Mouse (Mus musculus): ENCODE measurements around the gene Plcl2. TPM values are rescaled to one million over a fixed set of nuclear protein-coding genes. Genes with fewer than 3 reads are reported as not detected.
"Not testable (repeated sequence)": the region's sequence is repeated elsewhere in the genome, so short reads cannot be mapped to it uniquely, and the experiment has no call there.

The Plcl2 gene
- polyA plus RNA-seq, 1 experiment from 2014 or later, result 9.3 TPM

DNA sequence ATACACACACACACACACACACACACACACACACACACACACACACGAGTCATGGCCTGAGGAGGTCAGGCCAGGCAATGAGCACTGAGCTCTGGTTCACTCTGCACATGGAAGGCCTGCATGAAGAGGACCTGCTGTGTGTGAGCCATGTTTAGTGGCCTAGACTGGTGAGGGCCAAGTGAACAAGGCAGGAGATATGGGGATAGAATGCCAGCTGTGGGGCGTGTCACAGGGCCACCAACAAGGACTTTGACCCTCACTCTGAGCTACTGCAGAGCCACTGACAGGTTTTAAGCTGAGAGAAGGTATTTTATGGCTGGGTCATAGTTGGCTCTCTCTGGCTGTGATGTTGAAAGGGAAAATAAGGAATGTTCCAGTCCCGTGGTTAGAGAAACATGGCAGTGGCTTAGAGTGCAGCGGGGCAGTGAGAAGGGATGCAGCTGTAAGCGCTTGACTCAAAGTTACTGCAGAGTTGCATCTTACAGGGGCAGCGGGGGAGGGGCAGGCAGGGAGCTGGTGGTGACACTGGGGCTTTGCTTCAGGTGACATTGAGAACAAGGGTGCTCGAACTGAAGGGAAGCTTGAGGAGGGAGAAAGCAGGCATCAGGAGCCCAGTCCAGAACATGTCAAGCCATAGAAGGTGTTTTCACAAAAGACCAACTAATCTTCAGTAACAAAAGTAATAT is 175.9 kb downstream of the Plcl2 start:
- Histone ChIP-seq H3K27me3 (replicated peaks) (no peaks in the 10 kb centered on the region), H3K27ac (replicated peaks) (no peak overlapping the region), H3K4me1 (no peaks in the 10 kb centered on the region), H3K36me3 (peaks cover 14% of the 10 kb centered on the region), H3K9ac (replicated peaks) (no peak overlapping the region), H3K4me3 (replicated peaks) (no peak overlapping the region), H3K4me2 (no peak overlapping the region), H3K9me3 (replicated peaks) (no peaks in the 10 kb centered on the region)
- 78% methylated on average over 7 of the region's 7 CpGs for WGBS
- ATAC-seq (ENCODE audit: low FRiP score), result no peak

DNA sequence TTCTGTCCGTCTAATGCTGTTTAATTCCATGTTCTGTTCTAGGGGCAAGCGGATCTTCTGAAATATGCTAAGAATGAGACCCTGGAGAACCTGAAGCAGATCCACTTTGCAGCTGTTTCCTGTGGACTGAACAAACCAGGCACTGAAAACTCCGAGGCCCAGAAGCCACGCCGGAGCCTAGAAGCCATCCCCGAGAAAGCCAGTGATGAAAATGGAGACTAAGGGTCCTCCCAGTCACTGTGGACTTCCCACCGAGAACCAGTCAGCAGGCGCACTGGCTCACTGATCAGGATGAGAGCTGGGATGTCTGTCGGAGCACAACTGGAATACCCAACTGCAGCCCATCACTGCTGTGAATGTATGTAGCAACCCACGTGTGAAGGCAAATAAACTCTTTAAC is 178.5 kb downstream of the Plcl2 start:
- Histone ChIP-seq H3K27ac (replicated peaks) (no peak overlapping the region), H3K4me2 (no peak overlapping the region), H3K9ac (replicated peaks) (no peak overlapping the region), H3K9me3 (replicated peaks) (no peaks in the 10 kb centered on the region), H3K27me3 (replicated peaks) (no peaks in the 10 kb centered on the region), H3K36me3 (peaks cover 14% of the 10 kb centered on the region), H3K4me1 (no peaks in the 10 kb centered on the region), H3K4me3 (replicated peaks) (no peak overlapping the region)
- ATAC-seq (ENCODE audit: low FRiP score), result no peak
- WGBS, result 89% methylated on average over 10 of the region's 10 CpGs

DNA sequence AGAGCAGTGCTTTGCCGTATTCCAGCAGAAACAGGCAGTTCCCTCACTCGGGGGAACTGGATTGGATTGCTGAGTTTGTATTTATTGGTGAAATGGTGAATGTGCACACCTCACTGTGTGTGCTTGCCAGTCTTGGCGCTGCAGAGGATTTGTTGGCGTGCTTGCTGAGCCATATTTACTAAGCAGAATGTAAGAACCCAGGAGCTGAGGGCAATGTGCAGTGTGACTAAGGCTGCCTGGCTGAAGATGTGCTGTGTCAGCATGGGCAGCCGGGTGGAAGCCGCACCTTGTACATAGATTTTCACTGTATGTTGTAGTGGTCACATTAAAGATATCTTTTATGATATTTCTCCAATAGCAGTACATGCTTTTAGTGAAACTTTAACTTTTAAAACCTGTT is 178.9 kb downstream of the Plcl2 start:
- Histone ChIP-seq H3K4me2 (no peak overlapping the region), H3K36me3 (peaks cover 14% of the 10 kb centered on the region), H3K4me3 (replicated peaks) (no peak overlapping the region), H3K27me3 (replicated peaks) (no peaks in the 10 kb centered on the region), H3K27ac (replicated peaks) (no peak overlapping the region), H3K9ac (replicated peaks) (no peak overlapping the region), H3K9me3 (replicated peaks) (no peaks in the 10 kb centered on the region), H3K4me1 (no peaks in the 10 kb centered on the region)
- ATAC-seq (ENCODE audit: low FRiP score), result no peak
- WGBS, result 82% methylated on average over 6 of the region's 6 CpGs

DNA sequence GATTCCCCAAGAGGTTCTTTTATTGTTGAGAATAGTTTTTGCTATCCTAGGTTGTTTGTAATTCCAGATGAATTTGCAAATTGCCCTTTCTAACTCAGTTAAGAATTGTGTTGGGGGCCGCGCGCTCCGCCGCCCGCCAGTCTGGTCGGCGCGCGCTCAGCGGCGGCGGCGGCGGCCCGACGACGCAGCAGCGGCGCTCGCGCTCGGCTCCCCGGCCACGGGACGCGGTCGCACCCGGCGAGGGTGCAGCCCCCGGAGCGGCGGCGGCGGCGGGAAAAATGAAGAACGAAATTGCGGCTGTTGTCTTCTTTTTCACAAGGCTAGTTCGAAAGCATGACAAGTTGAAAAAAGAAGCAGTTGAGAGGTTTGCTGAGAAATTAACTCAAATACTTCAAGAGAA is 189.2 kb downstream of the Plcl2 start:
- peak; percentile 69; the same call in 1 of the 2 replicates for ATAC-seq (ENCODE audit: low FRiP score)
- H3K27ac ChIP-seq (replicated peaks); H3K36me3 ChIP-seq; H3K9me3 ChIP-seq (replicated peaks); H3K27me3 ChIP-seq (replicated peaks); H3K4me1 ChIP-seq; H3K9ac ChIP-seq (replicated peaks): not testable (repeated sequence)
- 3% methylated on average over 39 of the region's 39 CpGs for WGBS
- Histone ChIP-seq H3K4me3 (replicated peaks) (peak overlapping the region; percentile 28), H3K4me2 (peak overlapping the region; percentile 54)

DNA sequence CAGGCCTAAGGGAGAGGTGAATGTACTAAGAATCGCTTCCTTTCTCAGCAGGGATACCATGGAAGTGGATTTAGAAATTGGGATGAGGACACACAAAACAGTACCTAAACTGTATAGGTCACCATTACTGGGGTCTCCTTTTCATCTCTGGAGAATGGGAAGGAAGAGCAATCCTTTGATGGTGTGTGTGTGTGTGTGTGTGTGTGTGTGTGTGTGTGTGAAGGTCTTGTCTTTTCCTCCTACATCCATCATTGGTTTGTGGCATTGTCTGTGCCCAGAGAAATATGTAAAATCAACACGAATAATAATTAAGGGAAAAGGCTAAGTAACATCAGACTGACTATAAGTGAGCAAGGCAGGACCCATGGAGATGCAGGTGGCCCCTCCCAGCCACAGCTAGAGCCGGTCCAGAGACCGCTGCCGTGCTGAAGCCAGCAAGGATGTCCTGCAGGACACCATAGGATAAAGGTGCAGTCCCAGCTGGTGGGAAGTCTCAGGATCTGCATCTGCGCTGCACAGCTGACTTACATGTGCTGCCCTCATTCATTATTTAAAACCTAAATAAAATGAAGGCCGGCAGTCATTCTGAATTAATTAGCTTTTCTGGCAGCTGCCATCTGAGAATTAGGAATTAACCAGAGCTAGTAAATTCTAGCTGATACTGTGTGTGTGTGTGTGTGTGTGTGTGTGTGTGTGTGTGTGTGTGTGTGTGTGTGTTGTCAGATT is 201.5 kb downstream of the Plcl2 start:
- no peak overlapping the region for H3K4me2 ChIP-seq
- no peak overlapping the region for H3K4me3 ChIP-seq (replicated peaks)
- no peaks in the 10 kb centered on the region for H3K27me3 ChIP-seq (replicated peaks)
- ATAC-seq (ENCODE audit: low FRiP score), result peak; percentile 41; the same call in 1 of the 2 replicates
- no peaks in the 10 kb centered on the region for H3K9me3 ChIP-seq (replicated peaks)
- H3K27ac ChIP-seq (replicated peaks), result no peak overlapping the region
- peaks cover 3% of the 10 kb centered on the region for H3K4me1 ChIP-seq
- 40% methylated on average over 7 of the region's 7 CpGs for WGBS
- no peak overlapping the region for H3K9ac ChIP-seq (replicated peaks)
- H3K36me3 ChIP-seq, result no peaks in the 10 kb centered on the region

DNA sequence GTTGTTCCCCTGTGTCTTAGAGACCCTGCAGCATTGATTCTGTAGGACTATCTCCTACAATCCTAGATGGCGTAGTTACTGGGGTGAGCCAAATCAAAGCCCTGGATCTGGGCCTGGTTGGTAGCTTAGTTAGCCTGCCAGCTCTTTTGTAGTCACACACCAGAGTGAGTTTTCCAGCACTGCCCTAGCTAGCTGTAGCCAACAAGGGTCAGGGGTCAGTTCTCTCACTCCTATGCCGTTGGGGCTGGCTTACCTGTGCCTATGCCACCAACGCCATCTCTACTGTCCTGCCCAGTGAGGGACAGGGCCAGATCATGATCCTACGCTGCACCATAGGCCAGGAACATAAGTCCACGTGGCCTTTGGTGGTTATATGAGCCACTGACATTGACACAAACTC is 208.4 kb downstream of the Plcl2 start:
- H3K9ac ChIP-seq (replicated peaks), result no peak overlapping the region
- H3K4me2 ChIP-seq, result no peak overlapping the region
- no peaks in the 10 kb centered on the region for H3K36me3 ChIP-seq
- 88% methylated on average over 5 of the region's 5 CpGs for WGBS
- no peaks in the 10 kb centered on the region for H3K9me3 ChIP-seq (replicated peaks)
- H3K4me3 ChIP-seq (replicated peaks), result no peak overlapping the region
- no peaks in the 10 kb centered on the region for H3K27me3 ChIP-seq (replicated peaks)
- no peak overlapping the region for H3K27ac ChIP-seq (replicated peaks)
- no peak for ATAC-seq (ENCODE audit: low FRiP score)
- H3K4me1 ChIP-seq, result no peaks in the 10 kb centered on the region

DNA sequence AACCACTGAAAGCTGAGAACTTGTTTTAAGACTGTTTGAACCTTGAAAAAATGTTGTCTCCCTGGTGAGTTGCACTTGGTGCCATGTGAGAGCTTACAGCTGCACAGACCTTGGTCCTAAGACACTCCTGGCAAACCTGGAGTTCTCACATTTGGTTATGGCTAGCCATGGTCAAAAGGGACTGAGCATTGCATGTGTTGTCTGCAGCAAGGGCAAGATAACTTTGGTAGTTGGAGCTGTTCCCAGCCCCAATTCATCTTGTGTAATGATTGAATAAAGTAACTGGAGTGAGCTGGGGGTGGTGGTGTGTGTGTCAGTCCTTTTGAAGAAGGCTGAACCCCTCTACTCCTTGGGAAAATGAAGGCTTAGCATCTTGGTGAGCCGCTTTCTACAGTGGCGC is 215.2 kb downstream of the Plcl2 start:
- Histone ChIP-seq H3K4me2 (no peak overlapping the region), H3K9ac (replicated peaks) (no peak overlapping the region), H3K27me3 (replicated peaks) (no peaks in the 10 kb centered on the region), H3K9me3 (replicated peaks) (no peaks in the 10 kb centered on the region), H3K36me3 (no peaks in the 10 kb centered on the region), H3K4me3 (replicated peaks) (no peak overlapping the region), H3K27ac (replicated peaks) (no peak overlapping the region), H3K4me1 (no peaks in the 10 kb centered on the region)
- ATAC-seq (ENCODE audit: low FRiP score), result no peak
- WGBS, result 85% methylated on average over 2 of the region's 2 CpGs

DNA sequence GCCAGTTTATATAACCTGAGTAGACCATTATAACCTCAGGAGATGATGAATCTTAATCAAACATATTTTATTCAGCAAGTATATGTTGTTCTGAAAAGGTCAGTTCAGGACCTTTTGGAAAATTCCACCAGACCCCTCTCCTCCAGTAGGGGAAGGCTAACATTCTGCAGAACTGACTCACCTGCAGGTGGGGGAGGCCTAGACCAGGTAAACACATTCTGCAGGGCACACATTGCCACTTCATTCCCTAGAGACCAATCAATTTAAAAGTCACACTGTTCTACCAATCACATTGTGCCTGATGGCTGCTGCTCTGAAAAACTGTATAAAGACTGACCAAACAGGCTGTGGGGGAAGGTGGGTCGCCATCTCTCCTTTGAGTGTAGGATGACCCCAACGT is 217.1 kb downstream of the Plcl2 start:
- H3K4me1 ChIP-seq, result no peaks in the 10 kb centered on the region
- no peak overlapping the region for H3K9ac ChIP-seq (replicated peaks)
- H3K36me3 ChIP-seq, result no peaks in the 10 kb centered on the region
- H3K4me2 ChIP-seq, result no peak overlapping the region
- H3K27me3 ChIP-seq (replicated peaks), result no peaks in the 10 kb centered on the region
- WGBS, result 84% methylated on average over 2 of the region's 2 CpGs
- H3K9me3 ChIP-seq (replicated peaks), result no peaks in the 10 kb centered on the region
- no peak for ATAC-seq (ENCODE audit: low FRiP score)
- H3K4me3 ChIP-seq (replicated peaks), result no peak overlapping the region
- H3K27ac ChIP-seq (replicated peaks), result no peak overlapping the region

DNA sequence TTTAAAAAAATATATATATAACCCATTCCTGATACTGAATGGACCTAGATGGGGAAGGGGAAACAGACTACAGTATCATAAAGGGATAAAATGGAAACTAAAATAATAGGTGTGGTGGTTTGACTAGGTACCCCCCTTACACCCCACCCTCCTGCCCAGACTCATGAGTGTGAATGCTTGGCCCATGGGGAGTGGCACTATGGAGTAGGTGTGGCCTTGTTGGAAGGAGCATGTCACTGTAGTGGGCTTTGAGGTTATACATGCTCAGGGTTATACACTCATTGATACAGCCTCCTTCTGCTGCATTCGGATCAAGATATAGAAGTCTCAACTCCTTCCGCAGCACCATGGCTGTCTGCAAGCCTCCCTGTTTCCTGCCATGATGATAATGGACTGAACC is 219.8 kb downstream of the Plcl2 start:
- WGBS, result 98% methylated on average over 2 of the region's 2 CpGs

DNA sequence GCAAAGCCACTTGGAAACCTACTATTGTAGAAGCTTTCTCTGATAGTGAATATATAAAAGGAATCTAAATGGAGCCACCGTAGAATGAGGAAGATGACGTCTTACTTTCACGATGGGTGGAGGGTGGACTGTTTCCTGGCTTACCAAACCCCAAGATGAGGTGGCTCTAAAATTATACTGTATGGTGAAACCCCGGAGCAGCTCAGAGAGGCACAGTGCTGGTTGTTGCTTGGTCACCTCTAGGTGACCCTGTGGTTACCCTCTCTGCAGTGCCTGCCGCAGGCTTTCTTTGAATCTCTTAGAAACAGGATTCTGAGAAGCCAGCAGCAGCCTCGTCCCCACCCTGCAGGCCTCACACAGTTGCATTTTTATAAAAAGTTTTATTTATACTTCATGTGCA is 220.4 kb downstream of the Plcl2 start:
- H3K9ac ChIP-seq (replicated peaks), result no peak overlapping the region
- no peaks in the 10 kb centered on the region for H3K9me3 ChIP-seq (replicated peaks)
- WGBS, result 87% methylated on average over 6 of the region's 6 CpGs
- H3K4me2 ChIP-seq, result no peak overlapping the region
- H3K4me3 ChIP-seq (replicated peaks), result no peak overlapping the region
- H3K27me3 ChIP-seq (replicated peaks), result no peaks in the 10 kb centered on the region
- no peaks in the 10 kb centered on the region for H3K4me1 ChIP-seq
- H3K36me3 ChIP-seq, result no peaks in the 10 kb centered on the region
- H3K27ac ChIP-seq (replicated peaks), result no peak overlapping the region
- no peak for ATAC-seq (ENCODE audit: low FRiP score)

More for the DNA sequence above, 219.8 kb downstream of the Plcl2 start:
- Histone ChIP-seq H3K4me2 (no peak overlapping the region), H3K36me3 (no peaks in the 10 kb centered on the region), H3K27ac (replicated peaks) (no peak overlapping the region), H3K4me1 (no peaks in the 10 kb centered on the region), H3K9ac (replicated peaks) (no peak overlapping the region), H3K9me3 (replicated peaks) (no peaks in the 10 kb centered on the region), H3K27me3 (replicated peaks) (no peaks in the 10 kb centered on the region), H3K4me3 (replicated peaks) (no peak overlapping the region)
- no peak for ATAC-seq (ENCODE audit: low FRiP score)

DNA sequence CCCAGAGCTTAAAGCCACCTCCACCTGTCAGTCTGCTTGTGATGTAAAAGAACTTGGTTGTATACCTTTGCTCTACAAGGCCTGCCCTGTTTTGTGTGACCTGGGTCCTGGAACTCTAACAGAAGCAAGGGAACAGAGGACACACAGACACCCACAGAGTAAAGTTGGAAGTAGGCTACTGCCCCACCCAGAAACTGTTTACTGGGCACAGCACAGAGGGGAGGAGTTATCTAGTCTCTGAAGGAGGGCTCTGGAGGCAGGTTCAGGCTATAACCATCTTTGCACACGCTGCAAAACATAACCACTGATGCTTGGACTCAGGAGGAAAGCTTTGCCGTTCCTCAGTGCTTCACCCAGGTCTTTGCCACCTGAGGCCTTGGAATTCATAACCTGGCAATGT is 221.7 kb downstream of the Plcl2 start:
- H3K27me3 ChIP-seq (replicated peaks), result no peaks in the 10 kb centered on the region
- no peak overlapping the region for H3K4me2 ChIP-seq
- no peak for ATAC-seq (ENCODE audit: low FRiP score)
- no peak overlapping the region for H3K9ac ChIP-seq (replicated peaks)
- no peak overlapping the region for H3K4me3 ChIP-seq (replicated peaks)
- no peak overlapping the region for H3K27ac ChIP-seq (replicated peaks)
- 87% methylated on average over 2 of the region's 2 CpGs for WGBS
- H3K4me1 ChIP-seq, result 0 out of 2 replicates have a peak, but pooled peaks cover 2% of the 10 kb centered on the region
- H3K36me3 ChIP-seq, result no peaks in the 10 kb centered on the region
- no peaks in the 10 kb centered on the region for H3K9me3 ChIP-seq (replicated peaks)

DNA sequence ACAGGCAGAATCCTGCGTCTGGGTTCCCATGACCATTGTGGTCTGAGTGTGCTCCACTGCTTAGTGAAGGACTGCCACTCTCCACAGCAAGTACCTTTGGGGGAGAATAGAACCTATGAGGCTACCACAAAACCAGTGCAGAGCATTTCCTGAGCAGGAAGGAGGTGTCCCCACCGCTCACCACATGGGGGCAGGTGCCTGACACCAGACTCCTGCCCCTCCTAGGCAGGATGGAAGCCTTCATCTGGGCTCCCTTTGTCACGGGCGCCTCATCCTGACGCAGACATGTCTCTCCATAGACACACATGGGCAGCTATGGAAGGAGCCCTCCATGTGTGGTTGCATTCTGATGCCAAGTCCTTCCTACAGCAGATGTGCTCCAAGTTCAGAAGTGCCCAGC is 222.7 kb downstream of the Plcl2 start:
- no peak overlapping the region for H3K27ac ChIP-seq (replicated peaks)
- no peaks in the 10 kb centered on the region for H3K36me3 ChIP-seq
- H3K4me2 ChIP-seq, result no peak overlapping the region
- 90% methylated on average over 5 of the region's 5 CpGs for WGBS
- ATAC-seq (ENCODE audit: low FRiP score), result no peak
- no peak overlapping the region for H3K9ac ChIP-seq (replicated peaks)
- no peaks in the 10 kb centered on the region for H3K27me3 ChIP-seq (replicated peaks)
- no peaks in the 10 kb centered on the region for H3K9me3 ChIP-seq (replicated peaks)
- H3K4me3 ChIP-seq (replicated peaks), result no peak overlapping the region
- 0 out of 2 replicates have a peak, but pooled peaks cover 8% of the 10 kb centered on the region for H3K4me1 ChIP-seq
